Mouse (Mus musculus) lung, postnatal 0 days (tissue): ENCODE measurements around the gene Itga9. TPM values are rescaled to one million over a fixed set of nuclear protein-coding genes. Genes with fewer than 3 reads are reported as not detected.

ENCODE experiments used
- ATAC-seq: fragments of 200-750 bp; cut with Nextera tagmentation; 2 replicates; pipeline ENCODE4 v1.8.0; 2017; ENCODE audit warnings: moderate library complexity
- DNase-seq: peaks from one replicate; pipeline ENCODE4 v3.0.0-alpha.2; 2016; ENCODE audit warnings: low spot score
- H3K27ac ChIP-seq: fragments of 300-500 bp; sonication (generic); 2 replicates; pipeline ENCODE4 v1.5.1; 2014; ENCODE audit warnings: antibody characterized with exemption, mild to moderate bottlenecking, low read length, mixed read lengths
- H3K27me3 ChIP-seq: fragments of 300-500 bp; sonication (generic); replicated peaks from 2 replicates; pipeline ENCODE4 v1.6.1; 2014; ENCODE audit warnings: low read length, mixed read lengths; ENCODE audit not compliant: insufficient read depth
- H3K36me3 ChIP-seq: fragments of 300-500 bp; sonication (generic); 2 replicates; pipeline ENCODE4 v1.6.1; 2014; ENCODE audit warnings: low read length, mixed read lengths; ENCODE audit not compliant: insufficient read depth
- H3K4me1 ChIP-seq: fragments of 300-500 bp; sonication (generic); 2 replicates; pipeline ENCODE4 v1.6.1; 2014; ENCODE audit warnings: antibody characterized with exemption, low read depth, low read length, mixed read lengths; ENCODE audit not compliant: insufficient read depth
- H3K4me2 ChIP-seq: fragments of 300-500 bp; sonication (generic); replicated peaks from 2 replicates; pipeline ENCODE4 v1.6.1; 2014; ENCODE audit warnings: low read depth, mild to moderate bottlenecking, low read length, moderate library complexity, mixed read lengths
- H3K4me3 ChIP-seq: fragments of 300-500 bp; sonication (generic); 2 replicates; pipeline ENCODE4 v1.5.1; 2014; ENCODE audit warnings: low read depth, low read length
- H3K9ac ChIP-seq: fragments of 300-500 bp; sonication (generic); replicated peaks from 2 replicates; pipeline ENCODE4 v1.6.1; 2014; ENCODE audit warnings: low read depth, mild to moderate bottlenecking
- H3K9me3 ChIP-seq: fragments of 300-500 bp; sonication (generic); 2 replicates; pipeline ENCODE4 v1.6.1; 2016; ENCODE audit warnings: low read length, mixed read lengths
- CTCF ChIP-seq: IDR thresholded peaks from 2 replicates; pipeline ENCODE4 v1.5.1; 2016; ENCODE audit warnings: antibody characterized with exemption, mild to moderate bottlenecking
- EP300 ChIP-seq: IDR thresholded peaks from 2 replicates; pipeline ENCODE4 v1.6.1; 2016; ENCODE audit warnings: antibody characterized with exemption, mild to moderate bottlenecking, control low read depth
- WGBS: fragments of 180-500 bp; shearing (Covaris S2); extraction: QIAGEN DNeasy Blood & Tissue Kit; methylation state at CpG from one replicate; pipeline ENCODE4 v1.1.7; 2014; 5-methylcytosine and 5-hydroxymethylcytosine counted together
- polyA plus RNA-seq: library from polyadenylated mRNA; unstranded; fragments of >200 nt; fragmentation: Nextera tagmentation; extraction: Ambion mirVana; gene quantifications from 2 replicates; pipeline ENCODE4 v1.2.1, GENCODE M21; 2015

Itga9 gene
- polyA plus RNA-seq, 1 experiment from 2014 or later = 24.2 TPM

- Histone ChIP-seq H3K27me3 (no peaks in the 10 kb centered on the region), H3K9me3 (no peaks in the 10 kb centered on the region), H3K36me3 (no peaks in the 10 kb centered on the region), H3K4me3 (no peak overlapping the region), H3K4me2 (no peak overlapping the region), H3K27ac (no peak overlapping the region; the same call in 1 of the 2 replicates), H3K4me1 (no peaks in the 10 kb centered on the region), H3K9ac (no peak overlapping the region)
- ATAC-seq (peak; percentile 20), DNase-seq (peak; percentile 52)
- TF ChIP-seq CTCF (no peak), EP300 (0 out of 2 replicates have a peak, but pooled peaks have one; percentile 18)
- WGBS = 56% methylated on average over 8 of the region's 8 CpGs
Observed at GRCm38 (mm10) chr9:118682154-118682553, 75.7 kb downstream of the Itga9 start.

- Histone ChIP-seq H3K9me3 (no peaks in the 10 kb centered on the region), H3K27ac (no peak overlapping the region), H3K36me3 (no peaks in the 10 kb centered on the region), H3K4me1 (no peaks in the 10 kb centered on the region), H3K4me2 (no peak overlapping the region), H3K9ac (no peak overlapping the region), H3K27me3 (no peaks in the 10 kb centered on the region), H3K4me3 (no peak overlapping the region)
- ATAC-seq (no peak), DNase-seq (no peak)
- TF ChIP-seq CTCF = no peak
- TF ChIP-seq EP300 = no peak
- WGBS = 90% methylated on average over 7 of the region's 7 CpGs
Observed at GRCm38 (mm10) chr9:118683507-118683906, 77.0 kb downstream of the Itga9 start.

GRCm38 (mm10) chr9:118684343-118684742 lies 77.9 kb downstream of the Itga9 start:
- Histone ChIP-seq H3K9ac (no peak overlapping the region), H3K4me2 (no peak overlapping the region), H3K27ac (no peak overlapping the region), H3K36me3 (0 out of 2 replicates have a peak, but pooled peaks cover 2% of the 10 kb centered on the region), H3K4me1 (no peaks in the 10 kb centered on the region), H3K9me3 (no peaks in the 10 kb centered on the region), H3K4me3 (no peak overlapping the region), H3K27me3 (no peaks in the 10 kb centered on the region)
- TF ChIP-seq CTCF (peak; percentile 52), EP300 (no peak)
- DNase-seq (peak; percentile 56), ATAC-seq (peak; percentile 29; the same call in 1 of the 2 replicates)
- 84% methylated on average over 9 of the region's 9 CpGs for WGBS

GRCm38 (mm10) chr9:118686166-118686961 lies 79.9 kb downstream of the Itga9 start:
- Histone ChIP-seq H3K9me3 (no peaks in the 10 kb centered on the region), H3K9ac (no peak overlapping the region), H3K27ac (no peak overlapping the region), H3K4me1 (no peaks in the 10 kb centered on the region), H3K4me3 (no peak overlapping the region), H3K4me2 (no peak overlapping the region), H3K27me3 (no peaks in the 10 kb centered on the region), H3K36me3 (0 out of 2 replicates have a peak, but pooled peaks cover 9% of the 10 kb centered on the region)
- no peak for DNase-seq
- TF ChIP-seq CTCF (no peak), EP300 (no peak)
- ATAC-seq = peak; percentile 37; the same call in 1 of the 2 replicates
- 44% methylated on average over 9 of the region's 9 CpGs for WGBS

GRCm38 (mm10) chr9:118688248-118688647 lies 81.8 kb downstream of the Itga9 start:
- Histone ChIP-seq H3K4me2 (no peak overlapping the region), H3K36me3 (0 out of 2 replicates have a peak, but pooled peaks cover 9% of the 10 kb centered on the region), H3K4me1 (no peaks in the 10 kb centered on the region), H3K4me3 (no peak overlapping the region), H3K27me3 (no peaks in the 10 kb centered on the region), H3K9me3 (no peaks in the 10 kb centered on the region), H3K9ac (no peak overlapping the region), H3K27ac (no peak overlapping the region)
- WGBS = 76% methylated on average over 4 of the region's 4 CpGs
- no peak for TF ChIP-seq EP300
- TF ChIP-seq CTCF = no peak
- no peak for ATAC-seq
- DNase-seq = no peak

- ATAC-seq (no peak), DNase-seq (peak; percentile 27)
- Histone ChIP-seq H3K4me3 (no peak overlapping the region), H3K4me1 (no peaks in the 10 kb centered on the region), H3K4me2 (no peak overlapping the region), H3K9ac (no peak overlapping the region), H3K27me3 (no peaks in the 10 kb centered on the region), H3K9me3 (no peaks in the 10 kb centered on the region), H3K27ac (no peak overlapping the region), H3K36me3 (0 out of 2 replicates have a peak, but pooled peaks cover 9% of the 10 kb centered on the region)
- TF ChIP-seq EP300 = no peak
- TF ChIP-seq CTCF = no peak
- 58% methylated on average over 14 of the region's 14 CpGs for WGBS
Observed at GRCm38 (mm10) chr9:118688921-118689451, 82.5 kb downstream of the Itga9 start.
